Mouse (Mus musculus): ENCODE measurements around the gene Tube1.

DNA sequence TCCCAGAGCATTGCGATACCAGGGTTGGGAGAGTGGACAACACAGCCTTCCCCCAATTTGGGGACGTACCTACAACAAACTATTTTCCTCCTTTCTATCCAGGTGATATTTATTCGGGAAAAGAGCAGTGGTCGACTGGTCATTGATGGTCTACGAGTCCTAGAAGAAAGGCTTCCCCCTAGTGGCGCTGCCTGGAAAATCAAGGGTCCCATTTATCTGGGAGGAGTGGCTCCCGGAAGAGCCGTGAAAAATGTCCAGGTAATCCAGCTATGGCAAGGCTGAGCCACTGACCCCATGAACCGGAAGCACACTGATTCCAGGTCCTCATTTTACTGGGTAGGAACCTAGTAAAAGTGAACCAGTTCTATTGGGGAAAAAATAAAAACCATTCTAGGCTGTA lies 36.8 kb upstream of the Tube1 start:
- TF ChIP-seq USF1 (IDR thresholded peaks at IDR 0.05; ENCODE audit: low read depth) (no peak), MYOD1 (IDR thresholded peaks at IDR 0.05; ENCODE audit: control insufficient read depth in 1 of 3, insufficient read length in 2 of 3, low read depth in 2 of 3) (no peak)

Data from myocyte (in vitro differentiated cells).